Mouse (Mus musculus) MEL-GATA-1-ER (cell line): Measurements from ENCODE around the gene Brd2.

Experiments
- DNase-seq: peaks from one replicate; pipeline ENCODE4 v3.0.0-alpha.2; 2012; ENCODE audit warnings: low read depth; ENCODE audit errors: extremely low read depth

The Brd2 gene

GRCm38 (mm10) chr17:34090923-34091322, 31.5 kb downstream of the Brd2 start:
- DNase-seq = peak; percentile 46

- peak; percentile 86 for DNase-seq
Measured at GRCm38 (mm10) chr17:34088124-34088523, 34.3 kb downstream of the Brd2 start.

GRCm38 (mm10) chr17:34087386-34087785, 35.0 kb downstream of the Brd2 start:
- peak; percentile 41 for DNase-seq

GRCm38 (mm10) chr17:34083104-34083503, 39.3 kb downstream of the Brd2 start:
- no peak for DNase-seq

- peak; percentile 64 for DNase-seq
Measured at GRCm38 (mm10) chr17:34079621-34080020, 42.8 kb downstream of the Brd2 start.

GRCm38 (mm10) chr17:34079002-34079401, 43.4 kb downstream of the Brd2 start:
- no peak for DNase-seq

- DNase-seq = no peak
Measured at GRCm38 (mm10) chr17:34078148-34078547, 44.3 kb downstream of the Brd2 start.

GRCm38 (mm10) chr17:34077549-34077948, 44.9 kb downstream of the Brd2 start:
- peak; percentile 60 for DNase-seq

- peak; percentile 52 for DNase-seq
Measured at GRCm38 (mm10) chr17:34075271-34075670, 47.2 kb downstream of the Brd2 start.

- DNase-seq = no peak
Measured at GRCm38 (mm10) chr17:34072091-34072490, 50.3 kb downstream of the Brd2 start.

- no peak for DNase-seq
Measured at GRCm38 (mm10) chr17:34068864-34069263, 53.6 kb downstream of the Brd2 start.
